Mouse (Mus musculus): ENCODE results near the gene Kcnmb1. TPM values are rescaled to one million over a fixed set of nuclear protein-coding genes. Genes with fewer than 3 reads are reported as not detected.

The Kcnmb1 gene
- polyA plus RNA-seq, 1 experiment from 2014 or later, result 1.8 TPM

DNA sequence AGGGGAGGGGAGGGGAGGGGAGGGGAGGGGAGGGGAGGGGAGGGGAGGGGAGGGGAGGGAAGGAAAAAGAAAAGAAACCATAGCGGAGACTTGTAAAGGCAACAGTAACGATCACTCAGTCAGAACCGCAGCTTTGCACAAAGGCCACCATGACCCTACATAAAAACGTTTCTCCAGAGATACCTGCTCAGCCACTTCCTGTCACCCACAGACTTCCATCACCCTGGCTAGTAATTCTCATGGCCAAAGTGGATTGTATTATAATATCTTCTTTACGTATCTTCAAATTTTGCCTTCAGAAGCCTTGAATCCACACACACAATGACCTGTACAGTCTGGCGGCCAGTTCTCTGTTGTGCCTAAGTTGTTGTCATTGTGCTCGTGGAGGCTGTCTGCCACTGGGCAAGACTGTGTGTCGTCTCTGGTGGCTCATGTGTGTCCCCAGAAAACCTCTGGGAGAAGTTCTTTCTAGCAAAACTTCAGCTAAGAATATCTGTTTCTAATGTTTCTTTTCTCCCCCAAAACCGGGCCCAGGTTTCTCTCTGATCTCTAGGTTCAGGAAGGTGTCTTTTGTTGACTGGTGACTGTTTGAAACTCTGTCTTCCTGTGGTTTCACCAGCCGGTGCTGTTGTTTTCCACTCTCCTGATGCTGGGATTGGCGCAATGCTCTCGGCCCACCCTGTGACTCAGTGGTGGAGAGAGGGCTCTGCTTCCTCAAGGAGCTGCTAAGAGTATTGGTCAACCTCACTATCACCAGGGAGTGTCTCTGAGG lies 46.7 kb downstream of the Kcnmb1 start:
- ATAC-seq, result no peak
- H3K36me3 ChIP-seq, result no peaks in the 10 kb centered on the region
- no peaks in the 10 kb centered on the region for H3K27me3 ChIP-seq (replicated peaks)
- 78% methylated on average over 12 of the region's 12 CpGs for WGBS
- no peak overlapping the region for H3K4me2 ChIP-seq (replicated peaks)
- 0 out of 2 replicates have a peak overlapping the region, but pooled peaks have one; percentile 64 for H3K27ac ChIP-seq
- H3K9ac ChIP-seq, result no peak overlapping the region
- no peak overlapping the region for H3K4me3 ChIP-seq (replicated peaks)
- peaks cover 10% of the 10 kb centered on the region; the same call in 1 of the 2 replicates for H3K4me1 ChIP-seq (replicated peaks)
- no peaks in the 10 kb centered on the region for H3K9me3 ChIP-seq

DNA sequence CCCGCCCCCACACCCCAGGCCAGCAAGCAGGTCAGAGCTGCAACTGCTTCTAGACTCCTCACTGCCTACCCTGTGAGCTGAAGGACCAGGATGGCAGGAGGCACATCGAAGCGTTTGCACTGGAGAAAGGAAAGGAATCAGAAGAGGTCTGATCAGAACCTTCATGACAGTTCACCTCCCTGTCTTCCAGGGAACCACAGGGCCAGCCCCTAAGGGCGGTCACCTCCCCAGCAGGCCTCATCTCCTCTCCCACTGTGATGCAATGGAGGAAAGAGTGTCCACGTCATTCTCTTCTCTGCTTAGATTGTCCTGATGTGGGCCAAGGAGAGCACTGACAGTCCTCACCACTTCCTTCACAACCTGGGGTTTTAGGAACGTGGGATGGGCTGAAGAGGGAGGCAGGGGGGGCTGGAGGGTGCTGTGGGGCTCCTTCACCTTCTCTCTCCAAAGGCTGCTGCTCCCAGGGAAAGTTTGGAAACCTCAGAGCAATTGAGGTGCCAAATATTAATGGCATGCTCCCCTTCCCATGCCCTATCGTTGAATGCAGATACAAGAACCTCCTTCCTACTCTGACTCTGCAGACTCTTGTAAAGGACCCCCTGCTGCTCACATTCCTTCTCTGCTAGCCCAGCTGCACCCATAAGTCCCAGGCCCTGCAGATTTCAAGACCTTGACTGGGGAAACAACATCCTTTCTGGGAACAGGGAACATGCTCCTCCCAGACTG lies 47.5 kb downstream of the Kcnmb1 start:
- no peaks in the 10 kb centered on the region for H3K27me3 ChIP-seq (replicated peaks)
- no peaks in the 10 kb centered on the region for H3K36me3 ChIP-seq
- no peak overlapping the region for H3K4me3 ChIP-seq (replicated peaks)
- peak overlapping the region; percentile 64 for H3K27ac ChIP-seq
- no peak overlapping the region for H3K9ac ChIP-seq
- peaks cover 10% of the 10 kb centered on the region; the same call in 1 of the 2 replicates for H3K4me1 ChIP-seq (replicated peaks)
- no peak overlapping the region for H3K4me2 ChIP-seq (replicated peaks)
- 67% methylated on average over 7 of the region's 7 CpGs for WGBS
- no peaks in the 10 kb centered on the region for H3K9me3 ChIP-seq
- ATAC-seq, result no peak; the same call in 1 of the 2 replicates

DNA sequence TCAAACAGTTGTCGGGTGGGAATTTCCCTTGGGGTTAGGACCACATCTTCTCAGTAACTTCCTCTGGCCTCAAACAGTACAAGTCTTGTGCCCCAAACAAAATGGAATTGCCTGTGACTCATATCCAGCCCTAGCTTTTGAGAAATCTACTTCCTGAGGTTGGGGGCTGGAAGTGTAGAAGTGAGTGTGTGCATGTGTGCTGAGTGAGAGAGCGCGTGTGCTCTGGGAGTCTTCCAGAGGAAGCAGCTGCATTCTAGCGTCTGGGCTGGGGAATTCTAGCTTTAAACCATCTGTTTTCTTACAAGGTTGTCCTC lies 48.0 kb downstream of the Kcnmb1 start:
- H3K27ac ChIP-seq, result peak overlapping the region; percentile 64; the same call in 1 of the 2 replicates
- H3K4me2 ChIP-seq (replicated peaks), result no peak overlapping the region
- WGBS, result 37% methylated on average over 4 of the region's 4 CpGs
- peak; percentile 75 for ATAC-seq
- H3K9ac ChIP-seq, result no peak overlapping the region
- peaks cover 10% of the 10 kb centered on the region; the same call in 1 of the 2 replicates for H3K4me1 ChIP-seq (replicated peaks)
- no peaks in the 10 kb centered on the region for H3K9me3 ChIP-seq
- no peak overlapping the region for H3K4me3 ChIP-seq (replicated peaks)
- no peaks in the 10 kb centered on the region for H3K27me3 ChIP-seq (replicated peaks)
- H3K36me3 ChIP-seq, result no peaks in the 10 kb centered on the region

DNA sequence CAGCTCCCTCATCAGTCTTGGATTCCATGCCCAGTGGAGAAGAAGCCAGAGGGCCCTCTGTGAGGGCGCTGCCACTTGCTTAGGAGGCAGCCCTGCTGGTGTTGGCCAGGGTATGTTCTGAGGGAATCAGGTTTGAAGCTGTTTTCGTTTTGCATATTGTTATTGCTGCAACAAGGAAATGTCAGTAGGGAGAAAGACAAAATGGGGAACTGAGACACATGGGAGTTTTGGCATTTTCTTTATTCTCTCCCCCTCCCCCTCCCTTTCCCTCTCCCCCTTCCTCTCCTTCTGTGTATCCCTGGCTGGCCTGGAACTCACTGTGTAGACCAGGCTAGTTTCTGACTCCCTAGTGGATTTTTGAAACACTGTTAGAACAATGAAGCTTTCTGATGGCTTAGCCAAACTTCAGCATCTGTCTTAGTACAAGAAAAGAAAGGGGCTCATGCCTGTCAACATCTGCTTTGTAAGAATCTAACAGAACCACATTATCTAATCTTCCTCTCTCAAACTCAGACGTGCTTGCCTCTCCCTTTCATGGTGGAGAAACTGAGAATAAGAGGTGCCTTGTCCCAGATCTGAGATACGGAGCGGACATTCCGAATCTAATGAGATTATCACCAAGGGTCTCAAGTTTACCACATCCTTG lies 49.3 kb downstream of the Kcnmb1 start:
- Histone ChIP-seq H3K4me2 (replicated peaks) (no peak overlapping the region), H3K27ac (no peak overlapping the region), H3K4me1 (replicated peaks) (peaks cover 10% of the 10 kb centered on the region; the same call in 1 of the 2 replicates), H3K36me3 (no peaks in the 10 kb centered on the region), H3K9me3 (no peaks in the 10 kb centered on the region), H3K9ac (no peak overlapping the region), H3K27me3 (replicated peaks) (no peaks in the 10 kb centered on the region), H3K4me3 (replicated peaks) (no peak overlapping the region)
- no peak for ATAC-seq
- 76% methylated on average over 6 of the region's 6 CpGs for WGBS

Other genes with a start within 250 kb of the Kcnmb1 start
- gene Kcnip1, start 30.1 kb downstream of the Kcnmb1 start, polyA plus RNA-seq (2015; fragmentation: Nextera tagmentation; extraction: Ambion mirVana), result 8.8 and 10.2 TPM in 2 replicates
- 3.6 and 3.7 TPM in 2 replicates for gene Lcp2, start 83.9 kb downstream of the Kcnmb1 start, polyA plus RNA-seq (2015; fragmentation: Nextera tagmentation; extraction: Ambion mirVana)
- not detected in 2 replicates for gene 4930469K13Rik, start 135.5 kb downstream of the Kcnmb1 start, polyA plus RNA-seq (2015; fragmentation: Nextera tagmentation; extraction: Ambion mirVana)
- not detected in 2 replicates for gene Foxi1, start 245.1 kb downstream of the Kcnmb1 start, polyA plus RNA-seq (2015; fragmentation: Nextera tagmentation; extraction: Ambion mirVana)